Mouse (Mus musculus) urinary bladder, postnatal 25 days (tissue): ENCODE results near the gene Sh3gl2.
A peak's percentile ranks its signal among the peaks of the same experiment; 100 is the strongest.

Experiments used
- DNase-seq: peaks from one replicate; pipeline ENCODE4 v3.0.0; 2022; ENCODE audit warnings: low spot score

Sh3gl2 gene

DNA sequence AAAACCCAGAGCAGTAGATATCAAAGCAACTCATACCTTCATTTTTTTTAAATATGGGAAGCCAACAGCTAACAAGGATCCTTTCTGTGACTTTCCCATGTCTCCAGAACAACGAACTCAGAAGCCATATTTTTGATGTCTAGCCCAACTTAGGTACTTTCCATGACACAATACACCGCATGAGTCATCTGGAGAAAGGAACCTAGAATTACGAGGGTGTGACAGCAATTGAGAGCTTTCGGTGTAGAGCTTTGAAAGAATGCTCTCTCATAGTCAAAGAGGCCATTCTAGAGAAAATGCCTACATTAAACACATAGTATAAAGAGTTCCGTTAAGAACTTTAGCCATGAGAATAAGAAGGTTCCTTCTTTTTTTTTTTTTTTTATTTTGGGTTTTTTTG lies 413.8 kb downstream of the Sh3gl2 start:
- DNase-seq, result no peak

DNA sequence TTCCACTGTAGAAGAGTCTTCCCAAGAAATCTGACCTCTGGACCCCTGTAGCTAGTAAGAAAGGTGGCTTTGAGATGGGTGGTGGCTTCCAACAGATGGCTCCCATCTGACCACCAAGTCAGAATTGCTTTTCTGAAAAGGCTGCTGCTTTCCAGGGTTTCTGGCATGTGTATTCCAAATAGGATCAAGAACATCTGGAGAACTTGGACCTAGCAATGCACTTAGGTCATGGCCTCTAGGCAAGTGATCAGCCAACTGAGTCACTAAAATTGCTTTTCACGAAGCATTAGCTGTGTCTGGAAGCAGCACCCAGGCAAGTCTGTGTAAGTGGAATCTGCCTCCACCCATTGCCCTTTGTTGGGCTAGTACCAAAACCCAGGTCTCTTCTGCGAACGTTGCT lies 414.3 kb downstream of the Sh3gl2 start:
- peak; percentile 8 for DNase-seq

DNA sequence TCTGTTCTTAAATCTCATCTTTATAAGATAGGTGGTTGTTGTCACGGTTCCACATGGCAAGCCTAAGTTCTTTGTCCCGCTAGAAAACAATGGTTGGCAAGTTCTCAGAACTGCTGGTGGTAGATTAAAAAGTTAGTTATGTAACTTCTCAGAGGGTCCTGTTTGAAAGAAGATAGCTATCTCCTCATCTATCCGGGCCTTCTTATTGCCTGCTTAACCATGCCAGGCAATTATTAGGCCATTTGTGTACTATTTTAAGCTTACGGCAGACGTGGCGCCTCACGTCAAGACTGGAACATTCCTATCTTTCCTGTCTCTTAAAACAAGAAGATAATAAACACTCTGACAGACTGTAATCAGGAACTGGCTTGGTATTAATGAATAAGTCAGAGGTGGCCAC lies 424.5 kb downstream of the Sh3gl2 start:
- DNase-seq, result no peak

DNA sequence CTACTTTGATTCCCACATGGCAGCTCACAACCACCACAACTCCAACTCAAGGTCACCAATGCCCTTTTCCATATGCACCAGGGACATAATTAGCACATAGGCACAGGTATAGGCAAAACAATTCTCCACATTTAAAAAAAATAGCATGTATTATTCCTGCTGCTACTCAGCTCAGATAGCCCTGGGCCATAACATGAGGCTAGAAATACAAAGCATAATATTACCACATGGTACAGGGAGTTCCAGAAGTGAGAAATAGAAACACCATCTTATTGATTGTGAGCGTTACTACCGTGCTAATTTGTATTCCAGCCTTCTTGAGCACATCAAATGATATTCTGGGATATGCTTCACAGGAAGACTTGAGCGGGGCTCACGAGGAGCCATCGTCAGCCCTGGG lies 464.3 kb downstream of the Sh3gl2 start:
- DNase-seq, result no peak

DNA sequence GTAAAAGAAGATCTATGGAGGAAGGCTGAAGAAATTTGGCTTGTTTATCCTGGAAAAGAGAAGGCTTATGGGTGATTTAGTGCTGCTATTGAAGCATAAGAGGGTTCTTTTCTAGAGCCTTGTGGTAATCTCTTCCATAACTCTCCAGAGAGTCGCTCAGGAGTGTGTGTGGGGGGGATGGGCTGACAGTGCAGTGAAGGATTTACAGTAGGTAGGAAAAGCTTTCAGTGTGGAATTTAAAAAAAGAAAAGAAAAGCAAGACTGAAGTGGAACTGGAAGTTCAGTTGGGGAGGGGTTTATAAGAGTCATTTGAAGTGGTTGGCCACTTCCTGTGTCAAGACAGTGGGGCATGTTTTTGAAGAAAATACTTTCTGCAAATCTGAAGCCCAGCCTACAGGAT lies 464.8 kb downstream of the Sh3gl2 start:
- no peak for DNase-seq

GRCm38 (mm10) chr4:85672290-85672689 lies 467.4 kb downstream of the Sh3gl2 start:
- DNase-seq, result no peak

DNA sequence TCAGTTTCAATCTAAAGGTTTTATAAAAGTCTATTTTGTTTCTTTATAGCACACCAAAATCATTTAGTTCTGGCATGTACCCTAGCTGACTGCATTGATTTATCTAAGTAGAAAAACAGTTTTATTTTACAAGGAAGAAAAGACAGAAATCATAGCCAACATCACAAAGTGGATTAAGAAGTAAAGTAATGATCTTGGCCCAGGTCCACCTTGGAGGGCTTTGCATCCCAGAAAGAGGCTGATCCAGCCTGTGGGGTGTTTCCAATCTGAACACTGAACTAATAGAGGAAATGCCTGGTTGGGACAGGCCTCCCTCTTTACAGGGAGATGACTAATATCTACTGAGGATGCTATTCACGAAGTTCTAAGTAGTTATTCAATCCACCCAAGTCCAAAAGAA lies 472.7 kb downstream of the Sh3gl2 start:
- DNase-seq, result no peak

DNA sequence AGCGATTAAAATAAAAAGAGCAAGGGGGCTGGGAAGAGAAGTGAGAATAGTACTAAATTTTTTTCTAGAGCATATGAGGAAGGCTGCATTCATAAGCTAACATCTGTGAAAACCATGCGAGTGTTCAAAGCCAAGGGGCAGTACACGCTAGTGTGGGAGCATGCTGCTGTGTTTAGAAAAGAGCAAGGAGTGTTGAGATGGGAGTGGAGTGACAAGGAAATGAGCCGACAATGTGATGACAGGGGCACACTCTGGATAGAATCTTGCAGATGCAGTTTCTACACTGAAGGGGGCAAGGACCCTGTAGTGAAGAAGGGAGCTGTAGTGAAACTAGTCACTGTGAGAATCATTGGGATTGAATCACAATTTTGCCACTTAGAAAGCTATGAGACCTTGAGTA lies 481.2 kb downstream of the Sh3gl2 start:
- no peak for DNase-seq
